In genomic region chr3:101509707-101510544, GRCm38 (mm10) we compare ENCODE assay signal across 25 mouse cellular contexts.
DNase-seq lines count a peak whose midpoint lies in the region; ATAC-seq and TF ChIP-seq lines count a peak whose summit lies in the region.
"Had no signal": no experiment of that assay in that cellular context is flagged by ENCODE, and none has a peak within 500 bp of the region (broad histone marks: within the 10 kb centered on the region; RNA-seq: fewer than 3 reads in every experiment).

No protein-coding gene starts in this region.

- no peak for DNase-seq in hindbrain, embryonic 10.5 days (ENCODE audit: low spot score)
- no peak for DNase-seq in hindbrain, postnatal 0 days (ENCODE audit: low spot score)
- DNase-seq in kidney, postnatal 25 days = peak; percentile 28 to 73
- no peak for DNase-seq in kidney, adult 9 months
- no peak for DNase-seq in right cerebral cortex, postnatal 10 days (ENCODE audit: low spot score in 2 of 2)
- DNase-seq: adrenal gland, postnatal 36 days; cerebellum, adult 18-20 months; cerebellum, postnatal 10 days; gastrocnemius, postnatal 10 days; layer of hippocampus, adult 9-11 months; liver, postnatal 0 days; lung, postnatal 36 days; thymus, postnatal 4 days had no signal

- 0 out of 2 replicates have a peak overlapping the region, but pooled peaks have one; percentile 42 for H3K27ac ChIP-seq in heart, embryonic 13.5 days (replicated peaks)
- no peak overlapping the region for H3K27ac ChIP-seq in heart, embryonic 11.5 days (ENCODE audit: low read depth, low read length)
- H3K27ac ChIP-seq in hindbrain, embryonic 10.5 days = peak overlapping the region; percentile 46; the same call in 1 of the 2 replicates
- no peak overlapping the region for H3K27ac ChIP-seq in hindbrain, postnatal 0 days
- 0 out of 2 replicates have a peak overlapping the region, but pooled peaks have one; percentile 6 for H3K27ac ChIP-seq in limb, embryonic 13.5 days
- H3K27ac ChIP-seq: forebrain, embryonic 13.5 days; hindbrain, embryonic 12.5 days; liver, embryonic 12.5 days; neural tube, embryonic 12.5 days had no signal

- H3K27me3 ChIP-seq in heart, embryonic 13.5 days (replicated peaks) = no peaks in the 10 kb centered on the region
- H3K27me3 ChIP-seq in heart, embryonic 11.5 days (ENCODE audit: control insufficient read depth, insufficient read depth, low read length) = no peaks in the 10 kb centered on the region
- H3K27me3 ChIP-seq in hindbrain, embryonic 10.5 days (ENCODE audit: insufficient read depth, poor library complexity, severe bottlenecking) = no peaks in the 10 kb centered on the region
- no peaks in the 10 kb centered on the region for H3K27me3 ChIP-seq in hindbrain, postnatal 0 days (ENCODE audit: insufficient read depth, low read length)
- no peaks in the 10 kb centered on the region for H3K27me3 ChIP-seq in limb, embryonic 13.5 days
- H3K27me3 ChIP-seq: forebrain, embryonic 13.5 days; heart, embryonic 12.5 days; liver, embryonic 12.5 days; neural tube, embryonic 12.5 days had no signal

- peaks cover 47% of the 10 kb centered on the region for H3K4me1 ChIP-seq in heart, embryonic 13.5 days
- peaks cover 35% of the 10 kb centered on the region for H3K4me1 ChIP-seq in heart, embryonic 11.5 days (ENCODE audit: control insufficient read depth, insufficient read depth, low read length)
- peaks cover 37% of the 10 kb centered on the region for H3K4me1 ChIP-seq in hindbrain, embryonic 10.5 days (replicated peaks)
- peaks cover 14% of the 10 kb centered on the region for H3K4me1 ChIP-seq in hindbrain, postnatal 0 days (ENCODE audit: insufficient read depth, low read length)
- H3K4me1 ChIP-seq in limb, embryonic 13.5 days = peaks cover 33% of the 10 kb centered on the region

- no peaks in the 10 kb centered on the region for H3K9me3 ChIP-seq in heart, embryonic 13.5 days
- no peaks in the 10 kb centered on the region for H3K9me3 ChIP-seq in heart, embryonic 11.5 days (replicated peaks; ENCODE audit: control insufficient read depth, low read length)
- H3K9me3 ChIP-seq in hindbrain, embryonic 10.5 days = peaks cover 6% of the 10 kb centered on the region
- H3K9me3 ChIP-seq in hindbrain, postnatal 0 days (ENCODE audit: low read length) = no peaks in the 10 kb centered on the region
- 0 out of 2 replicates have a peak, but pooled peaks cover 3% of the 10 kb centered on the region for H3K9me3 ChIP-seq in limb, embryonic 13.5 days
- H3K9me3 ChIP-seq: liver, embryonic 12.5 days; neural tube, embryonic 12.5 days had no signal

- no peak overlapping the region for H3K4me3 ChIP-seq in heart, embryonic 13.5 days
- no peak overlapping the region for H3K4me3 ChIP-seq in heart, embryonic 11.5 days (ENCODE audit: low read depth, low read length)
- H3K4me3 ChIP-seq in hindbrain, embryonic 10.5 days = no peak overlapping the region
- no peak overlapping the region for H3K4me3 ChIP-seq in hindbrain, postnatal 0 days (ENCODE audit: low read length)
- no peak overlapping the region for H3K4me3 ChIP-seq in limb, embryonic 13.5 days
- H3K4me3 ChIP-seq: forebrain, embryonic 13.5 days; heart, embryonic 12.5 days; hindbrain, embryonic 12.5 days; liver, embryonic 12.5 days; neural tube, embryonic 12.5 days had no signal

- H3K4me2 ChIP-seq in heart, embryonic 13.5 days = no peak overlapping the region
- no peak overlapping the region for H3K4me2 ChIP-seq in heart, embryonic 11.5 days
- no peak overlapping the region for H3K4me2 ChIP-seq in hindbrain, postnatal 0 days (ENCODE audit: low read depth, low read length)
- no peak overlapping the region for H3K4me2 ChIP-seq in limb, embryonic 13.5 days (replicated peaks)
- H3K4me2 ChIP-seq: forebrain, embryonic 13.5 days; heart, embryonic 12.5 days; hindbrain, embryonic 12.5 days; liver, embryonic 12.5 days; midbrain, embryonic 11.5 days; neural tube, embryonic 12.5 days had no signal

- no peaks in the 10 kb centered on the region for H3K36me3 ChIP-seq in heart, embryonic 13.5 days
- H3K36me3 ChIP-seq in heart, embryonic 11.5 days (ENCODE audit: control insufficient read depth, insufficient read depth, low read length) = no peaks in the 10 kb centered on the region
- no peaks in the 10 kb centered on the region for H3K36me3 ChIP-seq in hindbrain, embryonic 10.5 days
- no peaks in the 10 kb centered on the region for H3K36me3 ChIP-seq in hindbrain, postnatal 0 days (ENCODE audit: insufficient read depth, low read length)
- H3K36me3 ChIP-seq in limb, embryonic 13.5 days = no peaks in the 10 kb centered on the region; the same call in 1 of the 2 replicates
- H3K36me3 ChIP-seq: heart, embryonic 12.5 days; hindbrain, embryonic 12.5 days; liver, embryonic 12.5 days; neural tube, embryonic 12.5 days had no signal

- 77% methylated on average over 10 of the region's 10 CpGs for WGBS in heart, embryonic 13.5 days
- WGBS in heart, embryonic 11.5 days (ENCODE audit: insufficient replicate concordance) = 80% methylated on average over 10 of the region's 10 CpGs
- WGBS in hindbrain, embryonic 10.5 days = 85% methylated on average over 10 of the region's 10 CpGs
- WGBS in hindbrain, postnatal 0 days = 89% methylated on average over 10 of the region's 10 CpGs
- WGBS in limb, embryonic 13.5 days = 86% methylated on average over 10 of the region's 10 CpGs

- no peak for TF ChIP-seq CTCF in hindbrain, postnatal 0 days (IDR thresholded peaks at IDR 0.05; ENCODE audit: low read depth)

- ATAC-seq in heart, embryonic 13.5 days (ENCODE audit: extremely low read depth, insufficient number of reproducible peaks, low FRiP score, low TSS enrichment) = no peak
- no peak for ATAC-seq in heart, embryonic 11.5 days (replicated peaks; ENCODE audit: insufficient number of reproducible peaks, low FRiP score, low TSS enrichment)
- no peak for ATAC-seq in hindbrain, postnatal 0 days
- ATAC-seq in limb, embryonic 13.5 days (ENCODE audit: low FRiP score, low read depth) = no peak
- ATAC-seq: CD4-positive, CD25-positive, alpha-beta regulatory T cell, adult 4 months; forebrain, embryonic 13.5 days; intestine, embryonic 16.5 days; liver, embryonic 12.5 days; liver, postnatal 0 days; midbrain, embryonic 16.5 days had no signal

- H3K9ac ChIP-seq in heart, embryonic 13.5 days = peak overlapping the region; percentile 37; the same call in 1 of the 2 replicates
- H3K9ac ChIP-seq in heart, embryonic 11.5 days (ENCODE audit: low read depth, low read length) = no peak overlapping the region
- H3K9ac ChIP-seq in hindbrain, postnatal 0 days (replicated peaks; ENCODE audit: low read length) = no peak overlapping the region
- no peak overlapping the region for H3K9ac ChIP-seq in limb, embryonic 13.5 days
- H3K9ac ChIP-seq: forebrain, embryonic 13.5 days; heart, embryonic 12.5 days; hindbrain, embryonic 12.5 days; liver, embryonic 12.5 days; liver, postnatal 0 days; neural tube, embryonic 12.5 days had no signal

Comparison
In these comparisons a context has a peak if more than half of its experiments do, and no peak if none do; other contexts are left out.
1. H3K27ac ChIP-seq: peak in heart, embryonic 13.5 days (single experiment), hindbrain, embryonic 10.5 days (single experiment) and limb, embryonic 13.5 days (single experiment); none in heart, embryonic 11.5 days (single experiment) and hindbrain, postnatal 0 days (single experiment).
2. DNase-seq: peak in kidney, postnatal 25 days (2 of 2); none in hindbrain, embryonic 10.5 days (single experiment), hindbrain, postnatal 0 days (single experiment), kidney, adult 9 months (single experiment) and right cerebral cortex, postnatal 10 days (0 of 2).